Mouse (Mus musculus) erythroid progenitor cell, adult 5-6 weeks (primary cell): Measurements from ENCODE around the gene Slc36a4. TPM values are rescaled to one million over a fixed set of nuclear protein-coding genes. Genes with fewer than 3 reads are reported as not detected.

Experiments
- ATAC-seq: replicated peaks from 2 replicates; pipeline ENCODE4 v1.8.0; 2016; ENCODE audit warnings: moderate number of reproducible peaks, mild to moderate bottlenecking, moderate TSS enrichment, inconsistent platforms; ENCODE audit not compliant: poor library complexity, low FRiP score, severe bottlenecking
- total RNA-seq, 2 experiments: library from RNA; stranded (forward) in 1 of 2; stranded (reverse) in 1 of 2; fragments of 150-400 nt in 1 of 2; fragments of 186-747, 209-891 nt in 1 of 2; gene quantifications; 2 replicates each; pipeline versions ENCODE4 v1.2.3 to v1.2.4; 2015 to 2017; ENCODE audit warnings: low replicate concordance in 2 of 2

The Slc36a4 gene
- total RNA-seq (2015; ENCODE audit: low replicate concordance) (5.4 and 11.5 TPM in 2 replicates), total RNA-seq (2017; ENCODE audit: low replicate concordance) (0.90 and 1.6 TPM in 2 replicates)

DNA sequence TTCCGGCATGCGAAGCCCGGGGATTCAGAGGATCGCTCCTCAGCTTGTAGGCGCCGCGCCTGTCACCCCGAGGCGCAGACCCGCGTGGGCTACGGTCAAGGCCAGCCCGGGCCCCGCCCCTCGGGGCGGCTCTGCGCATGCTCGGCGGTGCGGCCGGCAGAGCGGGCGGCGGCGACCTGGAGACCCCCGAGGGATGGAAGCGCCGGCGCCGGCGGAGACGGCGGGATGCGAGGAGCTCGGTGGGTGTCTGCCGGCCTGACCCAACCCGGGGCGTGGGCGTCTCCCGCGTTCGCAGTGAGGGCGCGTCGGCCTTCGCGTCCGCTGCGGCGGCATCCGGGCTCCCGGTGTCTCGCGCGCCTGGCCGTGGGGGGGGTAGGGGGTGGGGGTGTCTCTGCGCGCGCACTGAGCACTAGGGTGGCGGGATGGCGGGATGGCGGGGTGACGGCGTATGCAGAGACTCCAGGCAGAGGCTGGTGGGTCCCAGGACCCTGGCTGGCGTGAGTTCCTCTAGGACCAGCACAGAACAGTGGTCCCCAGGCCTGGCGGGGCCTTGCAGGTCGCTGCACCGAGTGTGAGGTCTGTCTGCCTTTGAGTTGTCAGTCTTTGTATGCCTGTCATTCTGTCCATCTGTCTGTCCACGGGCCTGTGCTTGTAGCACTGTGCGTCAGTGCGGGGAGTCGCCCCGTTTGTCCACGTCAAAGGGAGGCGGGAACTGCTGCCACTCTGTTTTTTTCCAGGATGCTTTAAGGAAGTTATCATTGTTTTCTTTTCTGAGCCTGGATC is at the start of gene Slc36a4:
Gene Slc36a4 (plus strand): TSS at position 140 of the 783 bp plus-strand sequence.
- no peak for ATAC-seq

DNA sequence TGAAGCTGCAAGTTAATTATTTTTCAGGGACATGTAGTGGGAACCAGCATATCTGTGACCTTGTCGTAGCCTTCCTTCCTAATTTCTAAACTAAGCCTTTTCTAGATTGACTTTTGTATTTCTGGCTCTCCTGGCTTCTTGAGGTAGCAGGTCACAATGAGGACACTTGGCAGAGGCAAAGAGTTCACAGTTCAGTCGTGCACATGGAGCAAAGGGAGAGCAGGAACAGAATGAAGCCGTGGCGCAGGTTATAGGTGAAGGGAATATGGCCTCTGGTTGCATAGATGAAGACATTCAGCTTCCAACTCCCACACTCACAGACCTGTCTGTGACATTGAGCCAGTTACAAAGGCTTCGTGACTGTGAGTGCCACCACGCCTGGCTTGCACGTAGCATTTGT is 44.9 kb upstream of the Slc36a4 start:
- ATAC-seq = no peak

DNA sequence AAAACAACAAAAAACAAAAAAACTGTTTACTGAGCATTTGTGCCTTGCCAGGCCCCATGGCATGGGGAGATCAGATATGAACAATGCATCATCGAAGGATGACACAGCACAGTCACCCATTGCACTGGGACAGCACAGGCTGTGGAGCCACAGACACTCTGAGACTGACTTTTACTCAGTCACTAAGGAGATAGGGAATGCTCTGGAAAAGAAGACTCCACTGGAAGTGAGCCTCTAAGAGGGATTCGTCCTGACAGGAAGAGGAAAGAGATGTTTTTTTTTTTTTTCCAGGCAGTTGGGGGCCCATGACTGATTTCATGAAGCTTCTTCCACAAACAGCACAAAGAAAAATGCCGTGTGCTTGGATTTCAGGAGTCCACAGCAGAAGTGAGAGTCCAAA is 40.1 kb upstream of the Slc36a4 start:
- ATAC-seq = no peak

DNA sequence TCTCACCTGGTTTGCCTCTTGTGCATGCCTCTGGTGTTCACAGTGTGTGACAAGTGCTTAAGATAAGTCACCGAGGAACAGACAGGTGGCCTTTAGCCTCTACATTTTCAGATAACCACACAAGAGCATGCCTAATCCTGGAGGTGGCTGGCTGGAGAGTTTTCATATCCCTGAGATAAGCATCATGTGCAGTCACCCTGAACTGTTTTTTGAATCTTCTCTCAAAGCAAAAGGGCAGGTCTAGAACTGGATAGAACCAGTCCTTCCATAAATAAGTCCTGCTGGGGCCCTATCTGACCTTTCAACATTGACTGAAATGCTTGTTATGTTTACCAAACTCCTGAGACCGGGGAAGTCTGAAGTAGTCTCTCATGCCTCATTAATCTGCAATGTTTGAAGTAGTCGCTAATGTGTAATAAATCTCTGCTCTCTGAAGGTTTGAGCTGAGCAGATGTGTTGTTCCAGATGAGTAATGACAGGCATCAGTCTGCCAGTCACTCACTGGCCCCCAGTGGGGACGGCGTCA is 39.5 kb upstream of the Slc36a4 start:
- no peak for ATAC-seq

GRCm38 (mm10) chr9:15672251-15672650 is 37.3 kb upstream of the Slc36a4 start:
- ATAC-seq = no peak

GRCm38 (mm10) chr9:15681855-15682466 is 27.6 kb upstream of the Slc36a4 start:
- ATAC-seq = no peak

- ATAC-seq = no peak
Observed at GRCm38 (mm10) chr9:15685215-15685614, 24.3 kb upstream of the Slc36a4 start.

- ATAC-seq = no peak
Observed at GRCm38 (mm10) chr9:15687358-15687757, 22.2 kb upstream of the Slc36a4 start.

- ATAC-seq = no peak
Observed at GRCm38 (mm10) chr9:15693847-15694246, 15.7 kb upstream of the Slc36a4 start.

DNA sequence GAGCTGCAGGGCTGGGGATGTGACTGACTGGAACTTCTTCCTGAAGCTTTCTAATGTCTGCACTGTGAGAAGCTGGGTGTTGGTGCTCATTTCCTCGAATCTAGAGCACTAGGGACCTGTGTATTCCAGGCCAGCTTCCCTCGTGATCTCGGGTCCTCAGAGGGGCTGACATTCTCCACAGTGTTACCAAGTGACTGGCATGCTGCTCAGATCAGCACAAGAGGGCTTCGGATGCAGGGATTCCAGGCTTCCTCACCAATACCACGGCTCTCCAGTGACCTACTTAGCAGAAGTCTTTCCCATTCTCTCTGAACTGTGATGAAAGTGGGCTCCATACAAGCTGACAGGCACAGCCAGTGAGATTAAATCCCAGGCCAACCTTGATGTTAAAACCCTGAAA is 14.5 kb upstream of the Slc36a4 start:
- no peak for ATAC-seq

GRCm38 (mm10) chr9:15705706-15706105 is 3.8 kb upstream of the Slc36a4 start:
- no peak for ATAC-seq

DNA sequence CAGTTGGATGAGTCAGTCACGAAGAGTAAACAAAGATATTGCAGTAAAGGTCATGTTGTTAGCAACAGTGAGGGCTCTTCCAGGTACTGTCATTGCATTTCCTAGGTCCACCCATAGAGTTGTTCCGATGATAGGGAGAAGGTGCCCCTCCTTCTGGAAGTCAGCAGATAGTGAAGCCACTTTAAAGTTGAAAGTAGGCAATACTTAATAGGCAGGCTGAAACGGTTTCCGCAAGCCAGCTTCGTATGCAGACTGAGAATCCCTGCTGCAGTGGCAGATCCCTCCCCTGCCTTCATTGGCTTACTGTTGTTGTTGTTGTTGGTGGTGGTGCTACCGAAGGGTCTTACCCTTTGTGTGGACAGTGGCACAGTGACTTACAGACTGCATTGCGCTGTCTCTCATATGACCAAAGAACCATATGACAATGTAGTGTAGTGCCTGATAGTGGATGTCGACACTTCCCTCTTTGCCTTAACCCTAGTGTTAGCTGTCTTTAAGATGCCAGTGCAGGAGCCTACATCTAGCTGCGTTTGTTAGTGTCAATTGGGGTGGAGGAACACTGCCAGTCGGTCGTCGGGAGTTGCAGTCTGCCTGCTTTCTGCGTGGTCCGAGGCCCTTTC is 449 bp upstream of the Slc36a4 start:
- no peak for ATAC-seq

- no peak for ATAC-seq
Observed at GRCm38 (mm10) chr9:15710821-15711565, 1.5 kb downstream of the Slc36a4 start.

- ATAC-seq = no peak
Observed at GRCm38 (mm10) chr9:15711676-15712075, 2.1 kb downstream of the Slc36a4 start.

DNA sequence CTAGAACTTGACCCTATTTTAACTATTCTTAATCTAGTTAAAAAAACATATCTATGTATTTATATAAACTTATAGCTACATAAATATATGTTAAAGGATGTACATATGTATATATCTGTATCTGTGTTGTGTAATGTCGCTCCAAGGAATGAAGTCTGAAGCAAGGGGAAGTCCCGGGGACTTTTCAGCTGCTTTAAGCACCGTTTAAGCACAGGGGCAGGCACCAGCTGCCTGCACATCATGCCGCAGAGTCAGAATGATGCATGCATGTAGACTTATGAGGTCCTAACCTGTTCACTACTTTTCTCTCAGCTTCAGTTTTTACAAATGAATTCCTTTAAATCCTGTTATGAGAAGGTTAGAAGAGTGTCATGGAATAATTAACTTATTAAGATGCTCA is 5.3 kb downstream of the Slc36a4 start:
- no peak for ATAC-seq

DNA sequence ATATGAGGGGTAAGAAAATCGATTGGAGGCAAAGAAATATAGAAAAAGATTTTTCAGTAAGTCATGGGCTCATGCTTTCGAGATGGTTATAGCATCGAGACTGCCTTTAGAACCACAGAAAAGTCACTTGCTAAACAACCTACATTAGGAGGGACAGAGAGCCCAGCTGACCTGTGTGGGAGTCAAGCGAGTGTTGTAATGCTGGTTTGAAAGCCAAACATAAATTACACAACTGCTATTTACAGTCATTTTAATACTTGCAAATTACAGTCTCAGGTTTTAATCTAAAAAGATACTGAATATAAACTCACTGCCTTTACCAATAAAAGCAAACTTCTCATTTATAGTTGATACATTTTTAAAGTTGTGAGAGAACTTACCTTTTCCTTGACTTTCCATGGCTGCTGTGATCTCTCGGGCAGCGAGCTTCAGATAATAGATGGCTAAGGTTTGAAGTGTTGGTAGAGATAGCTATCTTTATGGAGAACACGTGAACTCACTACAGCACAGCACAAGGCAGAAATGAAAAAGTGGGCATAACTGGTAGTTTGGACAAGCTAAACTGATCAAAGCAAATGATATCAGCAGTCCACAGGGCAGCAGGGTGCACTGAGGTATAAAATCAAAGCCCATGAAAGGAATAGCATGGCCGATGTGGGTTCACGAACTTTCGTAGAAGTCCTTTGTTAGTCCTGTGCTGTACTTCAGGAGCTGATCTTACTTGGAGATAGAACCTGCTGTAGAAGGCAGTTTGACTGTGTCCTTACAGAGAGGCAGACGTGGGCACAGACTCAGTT is 5.9 kb downstream of the Slc36a4 start:
- no peak for ATAC-seq

DNA sequence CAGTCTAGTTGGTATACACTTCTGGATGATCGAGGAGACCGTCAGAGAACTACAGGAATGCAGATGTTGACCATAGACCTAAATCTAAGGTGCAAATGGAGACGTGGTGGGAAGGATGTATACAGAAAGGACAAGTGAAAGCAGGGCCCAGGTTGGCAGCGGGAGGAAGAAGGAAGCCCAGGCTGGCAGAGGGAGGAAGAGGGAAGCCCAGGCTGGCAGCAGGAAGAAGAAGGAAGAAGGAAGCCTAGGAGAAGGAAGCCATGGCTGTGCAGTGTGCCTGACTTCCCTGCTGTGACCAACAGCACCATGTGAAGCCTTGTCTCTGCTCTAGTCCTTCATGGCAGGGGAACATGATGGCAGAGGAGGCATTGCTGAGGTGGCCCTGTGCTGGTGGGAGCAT is 7.8 kb downstream of the Slc36a4 start:
- no peak for ATAC-seq

DNA sequence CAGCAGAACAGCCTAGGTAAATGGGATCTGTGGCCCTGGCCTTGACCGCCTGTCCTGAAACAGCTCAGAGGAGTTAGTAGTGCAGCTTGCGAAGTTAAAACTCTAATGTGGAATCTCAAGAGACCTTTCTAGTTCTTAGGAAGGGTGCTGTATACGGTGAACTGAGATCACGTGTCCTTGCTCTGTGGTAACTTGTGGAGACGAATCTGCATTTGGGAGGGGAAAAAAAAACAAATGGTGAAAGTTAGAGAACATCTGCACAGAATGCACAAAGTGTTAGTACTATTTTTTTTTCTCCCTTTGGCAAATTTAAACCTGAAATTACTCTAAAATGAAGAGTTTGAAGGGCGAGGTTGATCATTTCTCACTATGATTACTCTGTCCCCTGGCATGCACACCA is 8.8 kb downstream of the Slc36a4 start:
- no peak for ATAC-seq

- no peak for ATAC-seq
Observed at GRCm38 (mm10) chr9:15719594-15719993, 10.1 kb downstream of the Slc36a4 start.
